Mouse (Mus musculus): ENCODE measurements at regions not wholly inside any gene's neighbourhood (a gene's known extent, or its start where the extent isn't known, plus 50 kb on each side); places are given as distances from the start of the nearest gene placed in this dataset.

GRCm38 (mm10) chr4:38498271-38498670 is 951.8 kb upstream of the 1700009N14Rik start:
- WGBS, result 85% methylated on average over 2 of the region's 2 CpGs
- no peaks in the 10 kb centered on the region for H3K9me3 ChIP-seq (ENCODE audit: low read length)
- H3K4me2 ChIP-seq (ENCODE audit: low read depth), result no peak overlapping the region
- H3K27ac ChIP-seq (ENCODE audit: low read depth, low read length), result no peak overlapping the region
- H3K9ac ChIP-seq, result no peak overlapping the region
- H3K27me3 ChIP-seq (ENCODE audit: insufficient read depth, low read length), result no peaks in the 10 kb centered on the region
- no peaks in the 10 kb centered on the region for H3K4me1 ChIP-seq (ENCODE audit: insufficient read depth)
- no peak for ATAC-seq
- DNase-seq, result no peak
- no peak overlapping the region for H3K4me3 ChIP-seq (ENCODE audit: low read depth, low read length)
- TF ChIP-seq CTCF (IDR thresholded peaks at IDR 0.05; ENCODE audit: low read depth), result no peak
- H3K36me3 ChIP-seq (ENCODE audit: insufficient read depth), result no peaks in the 10 kb centered on the region

- no peaks in the 10 kb centered on the region for H3K4me1 ChIP-seq (ENCODE audit: insufficient read depth)
- TF ChIP-seq CTCF (IDR thresholded peaks at IDR 0.05; ENCODE audit: low read depth), result no peak
- WGBS, result 77% methylated on average over 1 of the region's 1 CpGs
- H3K4me3 ChIP-seq (ENCODE audit: low read depth, low read length), result no peak overlapping the region
- DNase-seq, result no peak
- ATAC-seq, result peak; percentile 62
- no peaks in the 10 kb centered on the region for H3K9me3 ChIP-seq (ENCODE audit: low read length)
- no peak overlapping the region for H3K4me2 ChIP-seq (ENCODE audit: low read depth)
- no peaks in the 10 kb centered on the region for H3K36me3 ChIP-seq (ENCODE audit: insufficient read depth)
- no peaks in the 10 kb centered on the region for H3K27me3 ChIP-seq (ENCODE audit: insufficient read depth, low read length)
- no peak overlapping the region for H3K27ac ChIP-seq (ENCODE audit: low read depth, low read length)
- H3K9ac ChIP-seq, result no peak overlapping the region
Observed at GRCm38 (mm10) chr4:38505875-38506274, 944.2 kb upstream of the 1700009N14Rik start.

- Histone ChIP-seq H3K9ac (no peak overlapping the region), H3K9me3 (ENCODE audit: low read length) (no peaks in the 10 kb centered on the region), H3K4me1 (ENCODE audit: insufficient read depth) (no peaks in the 10 kb centered on the region), H3K27ac (ENCODE audit: low read depth, low read length) (no peak overlapping the region), H3K36me3 (ENCODE audit: insufficient read depth) (no peaks in the 10 kb centered on the region), H3K4me3 (ENCODE audit: low read depth, low read length) (no peak overlapping the region), H3K4me2 (ENCODE audit: low read depth) (no peak overlapping the region), H3K27me3 (ENCODE audit: insufficient read depth, low read length) (no peaks in the 10 kb centered on the region)
- DNase-seq (peak; percentile 0), ATAC-seq (no peak)
- peak; percentile 38; the same call in 1 of the 2 replicates for TF ChIP-seq CTCF (IDR thresholded peaks at IDR 0.05; ENCODE audit: low read depth)
- WGBS, result 82% methylated on average over 3 of the region's 3 CpGs
Observed at GRCm38 (mm10) chr4:38507202-38507601, 942.9 kb upstream of the 1700009N14Rik start.

GRCm38 (mm10) chr4:38519108-38519507 is 931.0 kb upstream of the 1700009N14Rik start:
- no peak overlapping the region for H3K4me2 ChIP-seq (ENCODE audit: low read depth)
- 66% methylated on average over 3 of the region's 3 CpGs for WGBS
- no peaks in the 10 kb centered on the region for H3K27me3 ChIP-seq (ENCODE audit: insufficient read depth, low read length)
- no peak for TF ChIP-seq CTCF (IDR thresholded peaks at IDR 0.05; ENCODE audit: low read depth)
- H3K27ac ChIP-seq (ENCODE audit: low read depth, low read length), result no peak overlapping the region
- DNase-seq, result no peak
- no peak for ATAC-seq
- no peaks in the 10 kb centered on the region for H3K9me3 ChIP-seq (ENCODE audit: low read length)
- H3K4me1 ChIP-seq (ENCODE audit: insufficient read depth), result no peaks in the 10 kb centered on the region
- no peak overlapping the region for H3K4me3 ChIP-seq (ENCODE audit: low read depth, low read length)
- H3K36me3 ChIP-seq (ENCODE audit: insufficient read depth), result no peaks in the 10 kb centered on the region
- no peak overlapping the region for H3K9ac ChIP-seq
